Mouse (Mus musculus) left cerebral cortex, postnatal 4 days (tissue): ENCODE measurements at regions not wholly inside any gene's neighbourhood (a gene's known extent, or its start where the extent isn't known, plus 50 kb on each side); places are given as distances from the start of the nearest gene placed in this dataset.

Source experiments
- DNase-seq: peaks from one replicate; pipeline ENCODE4 v3.0.0-alpha.2; 2022
- intact Hi-C: fragments of 180-260 bp; cut with DNase I; formaldehyde crosslinking; loops from one replicate; pipeline ENCODE4 v1.15.1; 2025

DNA sequence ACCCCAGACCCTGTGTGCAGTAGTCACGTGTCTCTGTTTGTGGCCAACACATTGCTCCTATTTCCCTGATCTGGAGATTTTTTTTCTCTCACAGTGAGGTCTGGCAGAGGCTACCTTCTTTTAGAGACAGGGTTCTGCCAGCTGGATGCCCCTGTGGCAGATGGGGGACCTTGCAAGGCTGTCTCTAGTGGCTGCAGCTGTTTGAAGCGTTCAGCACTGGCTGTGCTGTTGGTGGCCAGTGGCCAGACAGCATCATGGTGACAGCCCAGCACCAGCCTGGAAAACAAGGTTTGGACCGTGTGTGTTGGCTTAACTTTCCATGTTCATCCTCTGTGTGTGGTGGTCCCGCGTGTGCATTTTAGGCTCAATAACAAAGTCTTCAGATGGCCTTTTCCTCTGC, 147.8 kb upstream of the Lrfn2 start:
- DNase-seq: peak; percentile 68
- intact Hi-C loops: no loop called here

DNA sequence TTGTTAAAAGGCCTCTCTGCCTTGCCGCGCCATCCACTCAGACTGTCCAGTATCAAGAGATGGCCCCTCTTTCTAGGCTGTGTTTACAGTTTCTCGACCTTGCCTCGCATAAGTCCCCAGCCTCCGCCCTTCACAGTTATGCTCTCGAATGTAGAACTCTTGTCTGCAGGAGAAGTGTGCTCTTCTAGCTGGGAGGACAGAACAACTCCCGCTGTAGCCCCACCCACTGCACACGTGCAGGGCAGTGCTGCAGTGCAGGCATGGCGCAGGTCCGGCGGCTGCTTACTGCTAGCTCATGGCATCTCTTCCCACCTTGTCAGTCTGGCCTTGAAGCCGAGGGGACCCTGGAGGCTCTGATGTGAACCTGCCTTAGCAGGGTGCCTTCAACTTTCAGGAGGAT, 145.7 kb upstream of the Lrfn2 start:
- no peak for DNase-seq
- intact Hi-C loops: no loop called here

- no peak for DNase-seq
- intact Hi-C loops: no loop called here
Measured at GRCm38 (mm10) chr17:48789846-48790245, 142.3 kb upstream of the Lrfn2 start.

DNA sequence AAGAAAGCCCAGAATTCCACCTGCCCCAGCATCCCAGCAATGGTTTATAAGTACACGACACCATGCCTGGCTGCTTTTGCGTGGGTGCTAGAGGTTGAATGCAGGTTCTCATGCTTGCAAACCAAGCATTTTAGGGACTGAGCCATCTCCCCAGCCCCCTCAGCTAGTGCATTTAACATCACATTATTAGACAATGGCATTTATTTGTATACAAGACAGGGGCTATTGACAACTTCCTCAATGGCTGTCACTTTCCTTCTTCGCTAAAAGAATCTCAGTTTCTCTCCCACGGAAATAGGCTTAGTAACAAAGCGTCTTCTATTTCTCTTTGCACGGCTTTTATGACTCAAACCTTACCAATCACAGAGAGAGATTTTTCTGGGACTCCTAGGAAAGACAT, 141.7 kb upstream of the Lrfn2 start:
- no peak for DNase-seq

DNA sequence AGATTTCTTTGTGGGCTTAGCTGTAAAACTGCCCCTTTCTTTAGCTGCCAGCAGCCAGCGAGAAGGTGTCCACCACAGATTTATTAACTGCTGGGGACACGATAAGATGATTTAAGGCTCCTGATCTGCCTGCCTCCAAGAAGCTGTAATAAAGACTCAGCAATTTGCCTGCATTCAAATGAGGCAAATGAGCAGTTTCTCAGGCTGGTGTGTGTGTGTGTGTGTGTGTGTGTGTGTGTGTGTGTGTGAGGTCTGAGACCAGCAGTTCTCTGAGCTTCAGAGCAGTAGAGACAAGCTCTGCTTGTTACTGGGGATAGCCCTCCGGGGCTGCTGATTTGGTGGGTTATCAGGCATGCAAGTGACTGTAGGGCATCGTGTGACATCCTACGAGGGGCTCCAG, 139.2 kb upstream of the Lrfn2 start:
- no peak for DNase-seq
- intact Hi-C loops: no loop called here

More for the DNA sequence above, 141.7 kb upstream of the Lrfn2 start:
- intact Hi-C loops: no loop called here

DNA sequence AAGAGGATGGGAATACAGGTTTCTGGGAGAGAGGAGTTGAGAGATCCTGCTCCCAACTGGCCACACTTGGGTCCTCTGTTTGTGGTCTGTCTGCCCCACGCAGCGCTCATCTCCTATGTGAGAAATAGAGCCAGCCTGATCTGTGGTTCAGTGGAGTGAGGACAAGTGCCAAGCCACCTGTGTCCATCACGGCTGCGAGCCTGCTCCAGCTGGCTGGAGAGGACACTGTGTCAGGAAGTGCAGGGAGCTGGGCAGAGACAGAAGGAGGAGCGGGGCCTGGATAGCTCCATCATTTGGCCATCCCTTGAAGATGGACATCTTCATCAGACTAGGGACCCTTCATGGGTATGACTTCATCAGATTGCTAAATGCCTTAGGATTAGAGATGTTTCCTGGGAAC, 136.4 kb upstream of the Lrfn2 start:
- DNase-seq: no peak
- intact Hi-C loops: no loop called here

GRCm38 (mm10) chr17:48798196-48798595, 134.0 kb upstream of the Lrfn2 start:
- intact Hi-C loops: no loop called here
- DNase-seq: no peak

DNA sequence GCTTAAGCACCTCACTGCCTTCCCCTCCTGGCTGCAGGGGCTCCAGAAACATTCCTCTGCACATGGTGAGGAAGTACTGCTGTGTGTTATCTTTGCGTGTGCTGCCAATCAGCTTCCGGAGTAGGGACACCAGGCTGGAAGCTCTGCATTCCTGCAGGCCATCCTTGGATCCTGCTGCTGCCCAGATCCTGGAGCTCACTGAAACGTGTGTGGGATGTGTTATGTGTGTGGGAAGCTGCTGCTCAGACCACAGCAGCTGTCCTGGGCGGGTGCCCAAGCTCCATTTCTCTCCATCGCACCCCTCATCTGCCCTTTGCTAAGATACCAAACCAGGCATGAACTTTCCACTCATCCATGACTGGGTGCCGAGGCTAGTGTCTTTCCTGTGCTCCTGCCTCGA, 129.5 kb upstream of the Lrfn2 start:
- intact Hi-C loops: no loop called here
- no peak for DNase-seq

DNA sequence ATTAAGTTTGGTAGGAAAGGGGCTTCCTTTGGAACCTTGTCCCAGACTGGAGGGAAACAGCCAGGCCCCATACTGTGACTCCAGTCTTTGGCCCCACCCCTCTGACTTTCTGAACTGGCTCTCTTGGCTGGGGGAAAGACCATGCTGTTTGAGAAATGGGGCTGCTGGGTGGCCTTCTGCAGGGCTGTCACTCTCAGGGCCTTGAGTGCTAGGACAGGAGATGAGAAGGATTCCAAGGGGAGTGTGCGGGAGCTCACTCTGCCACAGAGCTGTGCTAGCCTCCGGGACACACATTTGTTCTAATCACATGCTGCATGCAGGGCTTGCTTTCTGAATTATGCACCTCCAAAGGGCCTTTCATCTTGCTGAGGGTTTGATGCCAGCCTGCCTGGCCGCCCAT, 124.3 kb upstream of the Lrfn2 start:
- intact Hi-C loops: no loop called here
- DNase-seq: no peak

GRCm38 (mm10) chr17:48814753-48815504, 117.2 kb upstream of the Lrfn2 start:
- DNase-seq: no peak
- intact Hi-C loops: no loop called here

GRCm38 (mm10) chr17:48816588-48817324, 115.4 kb upstream of the Lrfn2 start:
- intact Hi-C loops: no loop called here
- no peak for DNase-seq

GRCm38 (mm10) chr17:48817551-48817950, 114.6 kb upstream of the Lrfn2 start:
- no peak for DNase-seq
- intact Hi-C loops: no loop called here

- intact Hi-C loops: no loop called here
- no peak for DNase-seq
Measured at GRCm38 (mm10) chr17:48819703-48820102, 112.5 kb upstream of the Lrfn2 start.

- DNase-seq: no peak
- intact Hi-C loops: no loop called here
Measured at GRCm38 (mm10) chr17:48822101-48822876, 109.9 kb upstream of the Lrfn2 start.

DNA sequence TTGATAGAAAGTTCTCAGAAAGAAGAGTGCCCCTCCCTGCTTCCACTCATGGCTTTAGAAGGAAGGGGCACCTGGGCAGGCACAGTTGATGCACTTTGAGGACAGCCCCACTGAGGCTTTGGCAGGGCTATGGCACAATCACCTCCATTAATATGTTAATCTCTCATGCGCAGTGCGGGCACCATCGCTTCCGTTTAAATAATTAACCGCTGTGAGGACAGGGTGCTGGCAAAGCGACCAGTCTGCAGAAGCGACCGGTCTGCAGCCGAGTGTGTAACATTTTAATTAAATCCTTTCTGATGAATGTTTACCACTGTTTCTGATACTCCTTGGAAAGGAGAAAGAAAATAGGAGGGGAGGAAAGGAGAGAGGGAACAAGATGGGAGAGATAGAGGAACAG, 108.3 kb upstream of the Lrfn2 start:
- no peak for DNase-seq

GRCm38 (mm10) chr17:48825212-48825913, 106.8 kb upstream of the Lrfn2 start:
- intact Hi-C loops: no loop called here
- no peak for DNase-seq

More for the DNA sequence above, 108.3 kb upstream of the Lrfn2 start:
- intact Hi-C loops: no loop called here

- intact Hi-C loops: no loop called here
Measured at GRCm38 (mm10) chr17:48838297-48838979, 93.7 kb upstream of the Lrfn2 start.

DNA sequence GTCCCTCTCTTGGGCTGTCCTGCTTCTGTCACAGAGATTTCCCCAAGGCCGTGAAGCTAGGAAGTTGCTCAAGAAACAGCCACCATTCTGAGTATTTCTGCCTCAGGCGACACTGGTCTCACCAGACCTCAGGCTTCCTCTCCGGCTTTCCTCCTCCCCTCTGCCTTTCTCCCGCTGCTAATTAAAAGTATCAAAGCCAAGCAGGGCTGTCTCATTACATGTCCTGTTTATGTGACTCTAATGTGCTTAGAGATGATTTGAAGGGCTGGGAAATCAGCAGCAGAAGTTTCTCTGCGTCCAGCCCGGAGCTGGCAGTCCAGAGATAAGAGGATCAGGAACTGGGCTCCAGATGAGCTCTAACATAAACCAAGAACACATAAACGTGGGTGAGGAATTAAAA, 84.3 kb upstream of the Lrfn2 start:
- intact Hi-C loops: no loop called here
- no peak for DNase-seq

More at GRCm38 (mm10) chr17:48838297-48838979, 93.7 kb upstream of the Lrfn2 start:
- DNase-seq: no peak

GRCm38 (mm10) chr17:48850910-48851309, 81.3 kb upstream of the Lrfn2 start:
- no peak for DNase-seq
- intact Hi-C loops: no loop called here

GRCm38 (mm10) chr17:48858891-48859290, 73.3 kb upstream of the Lrfn2 start:
- no peak for DNase-seq
- intact Hi-C loops: no loop called here
